Mouse (Mus musculus) C2C12 (cell line): Measurements from ENCODE around the gene Tnfrsf1a.

Experiments used
- CTCF ChIP-seq: IDR thresholded peaks from one replicate; pipeline ENCODE4 v1.5.1; 2011; ENCODE audit not compliant: control insufficient read depth, insufficient read depth, insufficient read length
- MAX ChIP-seq: IDR thresholded peaks from one replicate; pipeline ENCODE4 v1.6.1; 2011; ENCODE audit warnings: mild to moderate bottlenecking, control low read depth
- USF1 ChIP-seq: IDR thresholded peaks from one replicate; pipeline ENCODE4 v1.6.1; 2011; ENCODE audit warnings: low read depth, mild to moderate bottlenecking, control low read depth, moderate library complexity

- no peak for TF ChIP-seq CTCF
- TF ChIP-seq USF1, result peak; percentile 98
- no peak for TF ChIP-seq MAX
Observed at GRCm38 (mm10) chr6:125354352-125355151, 5.4 kb downstream of the Tnfrsf1a start.
